Mouse (Mus musculus) CH12.LX (cell line): ENCODE results near the gene Srms. TPM values are rescaled to one million over a fixed set of nuclear protein-coding genes. Genes with fewer than 3 reads are reported as not detected.

ENCODE experiments used
- DNase-seq: peaks from one replicate; pipeline ENCODE4 v3.0.0-alpha.2; 2013; ENCODE audit errors: extremely low read depth
- H3K27ac ChIP-seq: 2 replicates; pipeline ENCODE4 v1.5.1; 2012; ENCODE audit warnings: low read depth, mild to moderate bottlenecking, control low read depth, moderate library complexity; ENCODE audit not compliant: insufficient read depth
- H3K27me3 ChIP-seq: replicated peaks from 2 replicates; pipeline ENCODE3; 2012; ENCODE audit warnings: inconsistent platforms
- H3K36me3 ChIP-seq, 2 experiments: replicated peaks in 1 of 2; 2 replicates each; pipeline versions ENCODE3 to v1.6.1; 2012; ENCODE audit warnings: inconsistent platforms in 1 of 2, low read length in 1 of 2, mild to moderate bottlenecking in 1 of 2, mixed read lengths in 1 of 2, moderate library complexity in 1 of 2; ENCODE audit not compliant: control insufficient read depth in 1 of 2, insufficient read depth in 1 of 2
- H3K4me1 ChIP-seq, 2 experiments: 2 replicates each; pipeline ENCODE4 v1.6.1; 2012; ENCODE audit warnings: inconsistent platforms in 1 of 2, moderate library complexity in 1 of 2; ENCODE audit not compliant: insufficient read depth in 2 of 2, control insufficient read depth in 1 of 2
- H3K4me2 ChIP-seq: 2 replicates; pipeline ENCODE4 v1.6.1; 2012; ENCODE audit warnings: low read depth, mild to moderate bottlenecking, control low read depth; ENCODE audit not compliant: poor library complexity, insufficient read depth, severe bottlenecking
- H3K4me3 ChIP-seq, 3 experiments: fragments of 150-350 bp in 1 of 3; sonication (generic) in 1 of 3; replicated peaks in 1 of 3; 2 replicates each; pipeline versions ENCODE3 to v1.5.1; 2011 to 2012; ENCODE audit warnings: low read depth in 2 of 3, low read length in 2 of 3, mild to moderate bottlenecking in 2 of 3, moderate library complexity in 2 of 3, control low read depth in 1 of 3, improper control_type of control experiment in 1 of 3, inconsistent platforms in 1 of 3, mixed read lengths in 1 of 3; ENCODE audit not compliant: poor library complexity in 1 of 3
- H3K79me2 ChIP-seq: replicated peaks from 2 replicates; pipeline ENCODE4 v1.6.1; 2012; ENCODE audit warnings: mild to moderate bottlenecking, moderate library complexity; ENCODE audit not compliant: control insufficient read depth, poor library complexity, insufficient read depth, severe bottlenecking; ENCODE audit errors: extremely low read depth
- H3K9ac ChIP-seq: 2 replicates; pipeline ENCODE4 v1.6.1; 2012; ENCODE audit warnings: low read depth, mild to moderate bottlenecking, control low read depth, moderate library complexity; ENCODE audit not compliant: insufficient read depth
- H3K9me3 ChIP-seq: replicated peaks from 2 replicates; pipeline ENCODE3; 2012; ENCODE audit warnings: low read length, inconsistent platforms, mixed read lengths
- BHLHE40 ChIP-seq: IDR thresholded peaks from 2 replicates; pipeline ENCODE4 v1.6.1; 2011; ENCODE audit warnings: mild to moderate bottlenecking, low read depth, low read length, improper control_type of control experiment
- CHD1 ChIP-seq: IDR thresholded peaks from 2 replicates; pipeline ENCODE4 v1.6.1; 2012; ENCODE audit warnings: low read depth, low read length, improper control_type of control experiment, inconsistent platforms
- CHD2 ChIP-seq: IDR thresholded peaks from 2 replicates; pipeline ENCODE4 v1.6.1; 2011; ENCODE audit warnings: low read length, improper control_type of control experiment
- CTCF ChIP-seq, 2 experiments: IDR thresholded peaks in 1 of 2; conservative IDR thresholded peaks in 1 of 2; 2 replicates each; pipeline ENCODE4 v1.5.1; 2011 to 2012; ENCODE audit warnings: low read depth in 2 of 2, low read length in 2 of 2, improper control_type of control experiment in 1 of 2, inconsistent platforms in 1 of 2, mild to moderate bottlenecking in 1 of 2, moderate library complexity in 1 of 2
- ELF1 ChIP-seq: IDR thresholded peaks from 2 replicates; pipeline ENCODE4 v1.6.1; 2014; ENCODE audit warnings: low read depth, mild to moderate bottlenecking, inconsistent platforms, low read length, improper control_type of control experiment
- EP300 ChIP-seq: IDR thresholded peaks from 2 replicates; pipeline ENCODE4 v1.6.1; 2011; ENCODE audit warnings: low read length, improper control_type of control experiment
- HCFC1 ChIP-seq: IDR thresholded peaks from 2 replicates; pipeline ENCODE4 v1.6.1; 2012; ENCODE audit warnings: low read depth, mild to moderate bottlenecking, inconsistent platforms, low read length, improper control_type of control experiment
- IRF4 ChIP-seq: IDR thresholded peaks from 2 replicates; pipeline ENCODE4 v1.6.1; 2014; ENCODE audit warnings: low read depth, mild to moderate bottlenecking, inconsistent platforms, low read length, improper control_type of control experiment
- KAT2A ChIP-seq: IDR thresholded peaks from 2 replicates; pipeline ENCODE4 v1.6.1; 2012; ENCODE audit warnings: low read length, improper control_type of control experiment, inconsistent platforms; ENCODE audit not compliant: insufficient replicate concordance
- MAFK ChIP-seq: IDR thresholded peaks from 2 replicates; pipeline ENCODE4 v1.6.1; 2011; ENCODE audit warnings: low read length, improper control_type of control experiment; ENCODE audit not compliant: insufficient replicate concordance
- MAZ ChIP-seq: IDR thresholded peaks from 2 replicates; pipeline ENCODE4 v1.6.1; 2012; ENCODE audit warnings: low read depth, mild to moderate bottlenecking, inconsistent platforms, low read length, improper control_type of control experiment, moderate library complexity
- MEF2A ChIP-seq: IDR thresholded peaks from 2 replicates; pipeline ENCODE4 v1.6.1; 2014; ENCODE audit warnings: low read depth, mild to moderate bottlenecking, inconsistent platforms, low read length, improper control_type of control experiment, borderline replicate concordance
- MXI1 ChIP-seq: IDR thresholded peaks from 2 replicates; pipeline ENCODE4 v1.6.1; 2011; ENCODE audit warnings: mild to moderate bottlenecking, low read depth, low read length, improper control_type of control experiment
- NELFE ChIP-seq: IDR thresholded peaks from 2 replicates; pipeline ENCODE4 v1.6.1; 2011; ENCODE audit warnings: low read depth, low read length, improper control_type of control experiment
- NRF1 ChIP-seq: IDR thresholded peaks from 2 replicates; pipeline ENCODE4 v1.6.1; 2014; ENCODE audit warnings: low read depth, mild to moderate bottlenecking, inconsistent platforms, low read length, improper control_type of control experiment, moderate library complexity
- PAX5 ChIP-seq: IDR thresholded peaks from 2 replicates; pipeline ENCODE4 v1.6.1; 2012; ENCODE audit warnings: low read length, inconsistent platforms, mixed read lengths
- POLR2A ChIP-seq: IDR thresholded peaks from 2 replicates; pipeline ENCODE4 v1.6.1; 2011; ENCODE audit warnings: low read depth, mild to moderate bottlenecking, improper control_type of control experiment, low read length
- RAD21 ChIP-seq: IDR thresholded peaks from 2 replicates; pipeline ENCODE4 v1.6.1; 2011; ENCODE audit warnings: low read depth, mild to moderate bottlenecking, low read length, improper control_type of control experiment, moderate library complexity
- RCOR1 ChIP-seq: conservative IDR thresholded peaks from 2 replicates; pipeline ENCODE4 v1.6.1; 2012; ENCODE audit warnings: low read depth, mild to moderate bottlenecking, inconsistent platforms, low read length, improper control_type of control experiment
- SMC3 ChIP-seq: IDR thresholded peaks from 2 replicates; pipeline ENCODE4 v1.6.1; 2011; ENCODE audit warnings: low read depth, low read length, improper control_type of control experiment
- TBP ChIP-seq: conservative IDR thresholded peaks from 2 replicates; pipeline ENCODE4 v1.6.1; 2011; ENCODE audit warnings: low read depth, low read length, improper control_type of control experiment
- TCF12 ChIP-seq: IDR thresholded peaks from 2 replicates; pipeline ENCODE4 v1.6.1; 2014; ENCODE audit warnings: low read depth, mild to moderate bottlenecking, inconsistent platforms, low read length, improper control_type of control experiment
- UBTF ChIP-seq: IDR thresholded peaks from 2 replicates; pipeline ENCODE4 v1.6.1; 2012; ENCODE audit warnings: low read depth, mild to moderate bottlenecking, inconsistent platforms, low read length, improper control_type of control experiment, moderate library complexity
- USF1 ChIP-seq: IDR thresholded peaks from 2 replicates; pipeline ENCODE4 v1.6.1; 2014; ENCODE audit warnings: low read depth, mild to moderate bottlenecking, inconsistent platforms, low read length, improper control_type of control experiment
- USF2 ChIP-seq: conservative IDR thresholded peaks from 2 replicates; pipeline ENCODE4 v1.6.1; 2011; ENCODE audit warnings: low read depth, low read length, improper control_type of control experiment
- ZC3H11A ChIP-seq: IDR thresholded peaks from 2 replicates; pipeline ENCODE4 v1.6.1; 2012; ENCODE audit warnings: low read depth, mild to moderate bottlenecking, inconsistent platforms, low read length, improper control_type of control experiment
- ZKSCAN1 ChIP-seq: IDR thresholded peaks from 2 replicates; pipeline ENCODE4 v1.6.1; 2012; ENCODE audit warnings: low read depth, inconsistent platforms, low read length, improper control_type of control experiment, borderline replicate concordance
- dilution Hi-C: fragments of 300-500 bp; cut with MboI; formaldehyde crosslinking; loops from 2 replicates; pipeline ENCODE4 v1.14.3; 2020; ENCODE audit warnings: low sequenced_read_pairs; ENCODE audit not compliant: extremely low pct_unique_long_range_greater_than_20kb, extremely low pct_ligation_motif_present
- in situ Hi-C: fragments of 300-500 bp; cut with MboI; formaldehyde crosslinking; loops from 3 replicates; pipeline ENCODE4 v1.14.3; 2019; ENCODE audit warnings: low sequenced_read_pairs, low pct_ligation_motif_present, low pct_unique_long_range_greater_than_20kb, mixed read lengths
- polyA plus RNA-seq: library from polyadenylated mRNA; unstranded; fragments of >175 nt; gene quantifications from 2 replicates; pipeline ENCODE4 v1.2.1, GENCODE M21; 2012; ENCODE audit warnings: low read depth; ENCODE audit not compliant: insufficient read length
- total RNA-seq, 2 experiments: library from RNA; depleted of rRNA; stranded (reverse); fragments of 300-350 nt in 1 of 2; fragments of >200 nt in 1 of 2; gene quantifications; 2 replicates each; pipeline ENCODE4 v1.2.3; 2012 to 2014

Srms gene
- total and polyA plus RNA-seq, 3 experiments: 0.08 to 0.41 (median 0.13) TPM

DNA sequence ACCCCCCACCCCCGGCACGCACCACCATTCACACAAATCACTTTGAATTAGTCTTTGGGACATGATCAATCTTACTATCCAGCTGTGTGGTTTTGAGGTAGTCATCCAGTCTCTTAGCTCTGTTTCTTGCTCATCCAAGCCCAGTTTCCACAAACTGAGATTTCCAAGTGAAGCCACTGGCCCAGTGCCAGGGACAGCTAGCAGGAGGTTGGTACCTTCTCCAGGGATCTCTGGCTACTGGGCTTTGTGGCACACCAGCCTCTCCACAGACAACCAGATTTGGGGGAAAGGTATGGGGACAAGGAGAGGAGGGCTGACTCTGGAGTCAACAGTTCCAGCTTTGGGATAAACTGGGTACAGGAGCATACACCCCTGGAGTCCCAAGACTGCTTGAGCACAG is 7.4 kb upstream of the Srms start:
- H3K9ac ChIP-seq: peak overlapping the region; percentile 60
- no peak overlapping the region for H3K4me3 ChIP-seq
- TF ChIP-seq RAD21 (no peak), USF1 (no peak), MAFK (no peak), MAZ (no peak), ELF1 (no peak), CHD1 (no peak), ZC3H11A (no peak), EP300 (no peak), MEF2A (no peak), TCF12 (no peak), ZKSCAN1 (no peak), RCOR1 (no peak), HCFC1 (no peak), TBP (no peak), KAT2A (no peak), UBTF (no peak), USF2 (no peak), BHLHE40 (no peak), IRF4 (no peak), PAX5 (no peak)
- H3K27me3 ChIP-seq: no peaks in the 10 kb centered on the region
- dilution Hi-C loops (no loop called here), in situ Hi-C loops (no loop called here)
- H3K9me3 ChIP-seq: no peaks in the 10 kb centered on the region
- H3K4me1 ChIP-seq: peaks cover 8 to 16% of the 10 kb centered on the region in 2 experiments
- H3K79me2 ChIP-seq: no peaks in the 10 kb centered on the region
- H3K27ac ChIP-seq: no peak overlapping the region
- DNase-seq: no peak
- H3K4me2 ChIP-seq: peak overlapping the region; percentile 24
- H3K36me3 ChIP-seq: peaks cover 1 to 19% of the 10 kb centered on the region in 2 experiments

DNA sequence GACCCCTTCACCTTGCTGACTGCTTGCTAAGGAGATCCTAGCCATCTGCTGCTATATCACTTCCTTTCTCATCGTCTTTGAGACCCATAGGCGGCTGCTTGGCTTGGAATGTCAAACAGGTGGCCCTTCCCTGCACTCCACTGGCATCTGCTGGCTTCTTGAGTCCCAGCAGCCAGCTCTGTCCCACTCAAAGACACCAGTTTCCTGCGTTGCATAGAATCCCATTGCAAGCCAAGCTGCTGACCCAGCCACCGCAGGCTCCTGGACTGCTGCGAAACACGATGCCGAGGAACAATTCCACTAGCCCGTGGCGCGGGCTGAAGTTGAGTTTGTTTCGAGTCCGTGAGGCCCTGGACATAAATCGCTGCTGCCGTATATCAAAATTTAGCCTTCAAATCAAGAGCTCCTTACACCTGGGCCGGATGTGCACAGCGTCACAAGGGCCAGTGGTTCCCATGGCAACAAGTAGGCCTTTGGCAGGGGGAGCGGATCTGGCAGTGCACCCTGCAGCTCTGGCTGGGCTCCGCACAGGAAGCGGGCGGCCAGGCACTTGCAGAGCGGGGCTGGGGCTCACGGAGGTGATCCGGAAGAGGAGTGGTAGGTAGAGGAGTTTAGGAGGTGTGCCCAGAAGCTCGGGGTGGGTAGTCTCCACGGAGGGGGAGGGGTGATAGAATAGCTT is 6.7 kb upstream of the Srms start, which contains the start of gene Fndc11:
Gene Fndc11, plus strand, starts transcription at position 476 of the 679 bp plus-strand sequence.
- H3K27ac ChIP-seq: no peak within 1 kb of the TSS
- in situ Hi-C loops: no loop called here
- dilution Hi-C loops: no loop called here

More for the DNA sequence above, 6.7 kb upstream of the Srms start, which contains the start of gene Fndc11:
- H3K4me1 ChIP-seq: peaks cover 8 to 16% of the 10 kb centered on the region in 2 experiments
- peak within 1 kb of the TSS; percentile 60 for H3K9ac ChIP-seq
- no peaks in the 10 kb centered on the region for H3K79me2 ChIP-seq
- no peak within 1 kb of the TSS for H3K4me3 ChIP-seq
- peak within 1 kb of the TSS; percentile 24 for H3K4me2 ChIP-seq
- no peaks in the 10 kb centered on the region for H3K27me3 ChIP-seq
- peaks cover 0 to 16% of the 10 kb centered on the region in 2 experiments for H3K36me3 ChIP-seq
- no peaks in the 10 kb centered on the region for H3K9me3 ChIP-seq
- no peak for TF ChIP-seq PAX5
- no peak for TF ChIP-seq NELFE
- TF ChIP-seq RAD21: peak; percentile 37
- TF ChIP-seq ZC3H11A: no peak
- TF ChIP-seq TCF12: peak; percentile 43; the same call in 1 of the 2 replicates
- peak; percentile 73 for TF ChIP-seq MXI1
- 0 out of 2 replicates have a peak, but pooled peaks have one; percentile 11 for TF ChIP-seq SMC3
- TF ChIP-seq ELF1: peak; percentile 66
- no peak; the same call in 1 of the 2 replicates for TF ChIP-seq POLR2A
- TF ChIP-seq UBTF: no peak
- no peak for TF ChIP-seq MAFK
- TF ChIP-seq CHD1: no peak
- TF ChIP-seq NRF1: no peak
- TF ChIP-seq CTCF (conservative IDR thresholded peaks at IDR 0.05 in 1 of 2, IDR thresholded peaks at IDR 0.05 in 1 of 2; ENCODE audit: low read depth in 2 of 2, low read length in 2 of 2): peak in 1 of 2 experiments; percentile 42; a peak in 2 of 4 replicates
- no peak for TF ChIP-seq RCOR1
- peak; percentile 44; the same call in 1 of the 2 replicates for TF ChIP-seq CHD2
- DNase-seq: no peak
